In the genomic region with DNA sequence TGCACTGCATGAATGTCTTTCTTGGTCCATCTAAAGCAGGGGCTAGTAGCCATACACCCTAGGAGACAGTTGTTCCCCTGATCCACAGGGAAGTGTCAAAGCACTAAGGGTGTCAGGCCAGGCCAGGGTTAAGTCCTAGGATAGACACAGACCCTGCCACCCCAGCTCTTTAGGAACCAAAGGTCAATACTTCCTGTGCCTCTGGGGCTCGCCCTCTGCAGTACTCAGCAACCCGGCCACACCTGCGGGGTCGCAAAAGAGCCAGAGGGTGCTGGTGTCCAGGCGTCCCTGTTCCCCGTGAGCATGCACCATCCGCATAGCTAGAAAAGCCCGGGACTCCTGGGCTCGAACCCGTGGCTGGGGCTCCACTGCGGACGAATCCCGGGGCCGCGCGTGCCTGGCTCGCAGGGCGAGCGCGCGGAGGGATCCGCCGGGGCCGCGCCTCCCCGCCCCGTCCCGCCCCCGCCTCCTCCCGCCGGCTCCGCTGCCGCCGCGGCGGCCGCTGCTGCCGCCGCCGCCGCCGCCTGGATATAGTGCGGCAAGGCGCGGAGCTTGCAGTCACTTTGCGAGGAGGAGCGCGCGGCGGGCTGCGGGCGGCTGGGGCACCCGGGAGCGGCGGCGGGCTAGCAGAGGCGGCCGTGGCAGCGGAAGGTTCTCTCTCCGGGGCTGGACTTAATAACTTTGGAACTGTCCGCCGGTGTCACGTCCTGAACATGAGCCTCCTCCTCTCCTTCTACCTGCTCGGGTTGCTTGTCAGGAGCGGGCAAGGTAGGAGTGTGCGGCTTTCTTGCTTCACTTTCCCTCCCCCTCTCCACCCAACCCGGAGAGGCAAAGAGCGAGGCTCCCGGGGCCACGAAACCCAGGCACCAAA, we compare ENCODE assay signal across 9 mouse cellular contexts. TPM values are rescaled to one million over a fixed set of nuclear protein-coding genes. Genes with fewer than 3 reads are reported as not detected.
DNase-seq lines count a peak whose midpoint lies in the region; ATAC-seq and TF ChIP-seq lines count a peak whose summit lies in the region.
"Had no signal": no experiment of that assay in that cellular context is flagged by ENCODE, and none has a peak within 500 bp of the region (broad histone marks: within the 10 kb centered on the region; RNA-seq: fewer than 3 reads in every experiment).

A gene (plus strand): TSS at position 497 of the 871 bp plus-strand sequence.

- H3K4me3 ChIP-seq in E14TG2a.4 (replicated peaks; ENCODE audit: low read length): peak within 1 kb of the TSS; percentile 83
- H3K4me3 ChIP-seq in forebrain, embryonic 14.5 days (ENCODE audit: low read depth, low read length): peak within 1 kb of the TSS; percentile 60
- peak within 1 kb of the TSS; percentile 43 for H3K4me3 ChIP-seq in liver, embryonic 15.5 days (replicated peaks)
- H3K4me3 ChIP-seq in neural tube, embryonic 12.5 days: peak within 1 kb of the TSS; percentile 53

- peak within 1 kb of the TSS; percentile 69 for H3K9ac ChIP-seq in forebrain, embryonic 14.5 days (ENCODE audit: low read length)
- H3K9ac ChIP-seq in liver, embryonic 15.5 days: no peak within 1 kb of the TSS
- peak within 1 kb of the TSS; percentile 73 for H3K9ac ChIP-seq in neural tube, embryonic 12.5 days

- WGBS in forebrain, embryonic 14.5 days: under 1% methylated on average over 52 of the region's 70 CpGs
- WGBS in liver, embryonic 15.5 days (ENCODE audit: insufficient replicate concordance): under 1% methylated on average over 45 of the region's 70 CpGs
- under 1% methylated on average over 68 of the region's 70 CpGs for WGBS in neural tube, embryonic 12.5 days

- no peak for TF ChIP-seq CTCF in E14TG2a.4 (conservative IDR thresholded peaks at IDR 0.05; ENCODE audit: low read length)

- ATAC-seq in cerebellum, adult (ENCODE audit: insufficient number of reproducible peaks, low FRiP score, low TSS enrichment): peak; percentile 71
- ATAC-seq in forebrain, embryonic 14.5 days: peak; percentile 81
- peak; percentile 63 for ATAC-seq in liver, embryonic 15.5 days (ENCODE audit: insufficient read depth)
- ATAC-seq in neural tube, embryonic 12.5 days (ENCODE audit: low FRiP score, low read depth): peak; percentile 76

- no peaks in the 10 kb centered on the region for H3K36me3 ChIP-seq in E14TG2a.4 (ENCODE audit: insufficient read depth, low read length)
- no peaks in the 10 kb centered on the region for H3K36me3 ChIP-seq in forebrain, embryonic 14.5 days (ENCODE audit: control insufficient read depth, insufficient read depth, low read length)
- no peaks in the 10 kb centered on the region for H3K36me3 ChIP-seq in liver, embryonic 15.5 days (replicated peaks)
- H3K36me3 ChIP-seq in neural tube, embryonic 12.5 days: no peaks in the 10 kb centered on the region

- no peaks in the 10 kb centered on the region for H3K9me3 ChIP-seq in E14TG2a.4 (ENCODE audit: low read length)
- no peaks in the 10 kb centered on the region for H3K9me3 ChIP-seq in forebrain, embryonic 14.5 days (replicated peaks; ENCODE audit: control insufficient read depth, low read length)
- H3K9me3 ChIP-seq in liver, embryonic 15.5 days (replicated peaks): no peaks in the 10 kb centered on the region
- H3K9me3 ChIP-seq in neural tube, embryonic 12.5 days: no peaks in the 10 kb centered on the region

- H3K27me3 ChIP-seq in E14TG2a.4 (ENCODE audit: insufficient read depth, low read length): peaks cover 22% of the 10 kb centered on the region
- H3K27me3 ChIP-seq in forebrain, embryonic 14.5 days (replicated peaks; ENCODE audit: control insufficient read depth, insufficient read depth, low read length): no peaks in the 10 kb centered on the region
- peaks cover 14% of the 10 kb centered on the region for H3K27me3 ChIP-seq in liver, embryonic 15.5 days
- no peaks in the 10 kb centered on the region for H3K27me3 ChIP-seq in neural tube, embryonic 12.5 days (replicated peaks)

- H3K4me1 ChIP-seq in E14TG2a.4 (replicated peaks; ENCODE audit: low read depth, low read length): peaks cover 3% of the 10 kb centered on the region; the same call in 1 of the 2 replicates
- peaks cover 18% of the 10 kb centered on the region for H3K4me1 ChIP-seq in forebrain, embryonic 14.5 days (ENCODE audit: control insufficient read depth, insufficient read depth, low read length)
- H3K4me1 ChIP-seq in liver, embryonic 15.5 days (replicated peaks): no peaks in the 10 kb centered on the region
- H3K4me1 ChIP-seq in neural tube, embryonic 12.5 days: 0 out of 2 replicates have a peak, but pooled peaks cover 3% of the 10 kb centered on the region

- peak within 1 kb of the TSS; percentile 69 for H3K4me2 ChIP-seq in forebrain, embryonic 14.5 days (ENCODE audit: low read length)
- H3K4me2 ChIP-seq in liver, embryonic 15.5 days: peak within 1 kb of the TSS; percentile 70
- peak within 1 kb of the TSS; percentile 78 for H3K4me2 ChIP-seq in neural tube, embryonic 12.5 days (replicated peaks)

- peak; percentile 84 for DNase-seq in forebrain, embryonic 14.5 days (ENCODE audit: low spot score)
- DNase-seq in heart, postnatal 14 days: peak; percentile 54 to 61
- peak; percentile 41 to 71 for DNase-seq in kidney, postnatal 36 days
- peak; percentile 13 for DNase-seq in thymus, postnatal 25 days

- H3K27ac ChIP-seq in forebrain, embryonic 14.5 days (ENCODE audit: low read depth, low read length): peak within 1 kb of the TSS; percentile 78
- H3K27ac ChIP-seq in liver, embryonic 15.5 days (replicated peaks): no peak within 1 kb of the TSS
- peak within 1 kb of the TSS; percentile 57; the same call in 1 of the 2 replicates for H3K27ac ChIP-seq in neural tube, embryonic 12.5 days

- intact Hi-C loops in heart, postnatal 14 days (cut with DNase I): no loop called here

RNA-seq across cellular contexts. Expression of the gene that starts here (rescaled TPM):
- 5.0 and 8.5 TPM in 2 replicates for polyA plus RNA-seq in forebrain, embryonic 14.5 days (2014; fragmentation: Nextera tagmentation; extraction: Ambion mirVana)
- total RNA-seq in heart, postnatal 14 days (2021): under 1 TPM; 0.07 to 0.10 TPM
- 0.06 TPM in 1 of 2 replicates, not detected in the other for polyA plus RNA-seq in liver, embryonic 15.5 days (2015; fragmentation: Nextera tagmentation; extraction: Ambion mirVana)
- 9.3 and 10.6 TPM in 2 replicates for polyA plus RNA-seq in neural tube, embryonic 12.5 days (2016; fragmentation: Nextera tagmentation; extraction: Ambion mirVana)
- total RNA-seq: MEL had no signal

Comparison
In these comparisons a context has a peak if more than half of its experiments do, and no peak if none do; other contexts are left out.
1. Peak in DNase-seq in heart, postnatal 14 days; RNA of the gene not detected or under 1 TPM.
2. Peak in ATAC-seq, H3K4me3 ChIP-seq and H3K4me2 ChIP-seq in liver, embryonic 15.5 days; RNA of the gene not detected or under 1 TPM.
3. DNase-seq: peak in every context shown above with its lines; median percentile 84 in forebrain, embryonic 14.5 days; 58 in heart, postnatal 14 days; 56 in kidney, postnatal 36 days; 13 in thymus, postnatal 25 days.